Mouse (Mus musculus): ENCODE measurements around the gene Zg16.

The Zg16 gene

GRCm38 (mm10) chr7:127007313-127008024, 79.7 kb downstream of the Zg16 start:
- DNase-seq (ENCODE audit: low spot score): no peak

DNA sequence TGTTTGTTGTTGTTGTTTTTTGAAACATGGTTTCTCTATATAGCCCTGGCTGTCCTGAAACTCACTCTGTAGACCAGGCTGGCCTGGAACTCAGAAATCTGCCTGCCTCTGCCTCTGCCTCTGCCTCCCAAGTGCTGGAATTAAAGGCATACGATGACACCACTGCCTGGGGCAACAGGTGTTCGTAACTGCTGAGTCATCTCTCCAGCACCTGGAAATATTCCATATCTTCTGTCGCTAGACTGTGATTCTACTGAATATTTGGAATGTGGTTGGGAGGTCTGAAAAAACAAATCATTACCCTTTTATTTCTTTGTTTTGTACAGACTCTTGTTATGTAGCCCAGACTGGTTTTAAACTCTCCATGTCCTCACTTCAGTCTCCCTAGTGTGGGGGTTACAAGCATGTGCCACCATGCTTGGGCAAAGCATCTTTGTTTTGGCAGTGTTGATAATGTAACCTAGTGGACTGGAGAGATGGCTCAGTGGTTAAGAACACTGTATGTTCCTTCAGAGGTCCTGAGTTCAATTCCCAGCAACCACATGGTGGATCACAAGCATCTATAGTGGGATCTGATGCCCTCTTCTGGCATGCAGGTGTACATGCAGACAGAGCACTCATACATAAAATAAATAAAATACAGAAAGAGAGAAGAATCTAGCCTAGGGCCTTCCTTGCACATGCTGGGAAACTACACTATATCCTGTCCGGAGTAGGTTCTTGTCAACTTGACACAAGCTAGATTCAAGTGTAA, 82.8 kb downstream of the Zg16 start:
- no peak for DNase-seq (ENCODE audit: low spot score)

- DNase-seq (ENCODE audit: low spot score): no peak
These were observed 83.5 kb downstream of the Zg16 start for GRCm38 (mm10) chr7:127003620-127004019.

All from MN1 (cell line).